Mouse (Mus musculus): ENCODE results near the gene Slc22a15.
A peak's percentile ranks its signal among the peaks of the same experiment; 100 is the strongest.

The Slc22a15 gene

GRCm38 (mm10) chr3:101812341-101812962 lies 111.8 kb downstream of the Slc22a15 start:
- peak; percentile 82 for DNase-seq (ENCODE audit: low read depth, low spot score)

GRCm38 (mm10) chr3:101811931-101812330 lies 112.3 kb downstream of the Slc22a15 start:
- DNase-seq (ENCODE audit: low read depth, low spot score), result no peak

DNA sequence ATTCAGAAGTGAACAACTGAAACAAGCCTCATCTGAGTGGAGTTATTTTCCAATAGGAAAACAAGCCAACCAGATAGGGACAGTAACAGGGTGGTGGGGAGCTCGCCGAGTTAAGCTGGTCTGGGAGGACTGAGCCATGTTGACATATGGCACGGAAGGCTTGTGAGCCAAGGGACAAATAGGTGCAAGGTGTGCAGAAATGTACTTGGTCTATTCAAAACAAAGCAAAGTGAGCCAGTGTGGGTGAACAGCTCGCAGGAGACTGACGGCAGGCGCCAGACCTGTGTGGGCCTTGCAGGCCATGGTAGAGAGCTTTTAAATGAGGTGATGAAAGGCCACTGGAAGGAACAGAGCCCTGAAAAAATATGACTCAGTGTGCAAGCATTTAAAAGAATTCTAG lies 116.6 kb downstream of the Slc22a15 start:
- no peak for DNase-seq (ENCODE audit: low read depth, low spot score)

GRCm38 (mm10) chr3:101806941-101807340 lies 117.3 kb downstream of the Slc22a15 start:
- DNase-seq (ENCODE audit: low read depth, low spot score), result no peak

- peak; percentile 85 for DNase-seq (ENCODE audit: low read depth, low spot score)
Observed at GRCm38 (mm10) chr3:101806149-101806548, 118.1 kb downstream of the Slc22a15 start.
